Mouse (Mus musculus) embryonic facial prominence, embryonic 14.5 days (tissue): ENCODE measurements around the gene Stam2. TPM values are rescaled to one million over a fixed set of nuclear protein-coding genes. Genes with fewer than 3 reads are reported as not detected.

ENCODE experiments used
- ATAC-seq: fragments of 200-750 bp; cut with Nextera tagmentation; 2 replicates; pipeline ENCODE4 v1.8.0; 2017; ENCODE audit warnings: low read depth, moderate number of reproducible peaks, moderate TSS enrichment
- DNase-seq: peaks from one replicate; pipeline ENCODE4 v3.0.0-alpha.2; 2015; ENCODE audit warnings: low spot score
- H3K27ac ChIP-seq: fragments of 300-500 bp; sonication (generic); replicated peaks from 2 replicates; pipeline ENCODE4 v1.5.1; 2014; ENCODE audit warnings: low read depth, mild to moderate bottlenecking, low read length, moderate library complexity
- H3K27me3 ChIP-seq: fragments of 300-500 bp; sonication (generic); replicated peaks from 2 replicates; pipeline ENCODE4 v1.6.1; 2014; ENCODE audit warnings: low read length; ENCODE audit not compliant: control insufficient read depth, insufficient read depth
- H3K36me3 ChIP-seq: fragments of 300-500 bp; sonication (generic); 2 replicates; pipeline ENCODE4 v1.6.1; 2014; ENCODE audit warnings: low read length, mixed read lengths; ENCODE audit not compliant: control insufficient read depth, insufficient read depth
- H3K4me1 ChIP-seq: fragments of 300-500 bp; sonication (generic); 2 replicates; pipeline ENCODE4 v1.6.1; 2014; ENCODE audit warnings: antibody characterized with exemption, low read length; ENCODE audit not compliant: control insufficient read depth, insufficient read depth
- H3K4me2 ChIP-seq: fragments of 300-500 bp; sonication (generic); 2 replicates; pipeline ENCODE4 v1.6.1; 2014; ENCODE audit warnings: low read depth, mild to moderate bottlenecking, low read length, moderate library complexity, mixed read lengths
- H3K4me3 ChIP-seq: fragments of 300-500 bp; sonication (generic); 2 replicates; pipeline ENCODE4 v1.5.1; 2014; ENCODE audit warnings: low read depth, mild to moderate bottlenecking, low read length
- H3K9ac ChIP-seq: fragments of 300-500 bp; sonication (generic); 2 replicates; pipeline ENCODE4 v1.6.1; 2014; ENCODE audit warnings: low read depth, mild to moderate bottlenecking, low read length, moderate library complexity, mixed read lengths
- H3K9me3 ChIP-seq: fragments of 300-500 bp; sonication (generic); 2 replicates; pipeline ENCODE4 v1.6.1; 2016; ENCODE audit warnings: low read length; ENCODE audit not compliant: control insufficient read depth
- WGBS: fragments of 180-500 bp; shearing (Covaris S2); extraction: QIAGEN DNeasy Blood & Tissue Kit; methylation state at CpG from one replicate; pipeline ENCODE4 v1.1.7; 2014; 5-methylcytosine and 5-hydroxymethylcytosine counted together
- polyA plus RNA-seq: library from polyadenylated mRNA; unstranded; fragments of >200 nt; fragmentation: Nextera tagmentation; extraction: Ambion mirVana; gene quantifications from 2 replicates; pipeline ENCODE4 v1.2.1, GENCODE M21; 2014

The Stam2 gene
- polyA plus RNA-seq, 1 experiment from 2014 or later, result 37.7 TPM

DNA sequence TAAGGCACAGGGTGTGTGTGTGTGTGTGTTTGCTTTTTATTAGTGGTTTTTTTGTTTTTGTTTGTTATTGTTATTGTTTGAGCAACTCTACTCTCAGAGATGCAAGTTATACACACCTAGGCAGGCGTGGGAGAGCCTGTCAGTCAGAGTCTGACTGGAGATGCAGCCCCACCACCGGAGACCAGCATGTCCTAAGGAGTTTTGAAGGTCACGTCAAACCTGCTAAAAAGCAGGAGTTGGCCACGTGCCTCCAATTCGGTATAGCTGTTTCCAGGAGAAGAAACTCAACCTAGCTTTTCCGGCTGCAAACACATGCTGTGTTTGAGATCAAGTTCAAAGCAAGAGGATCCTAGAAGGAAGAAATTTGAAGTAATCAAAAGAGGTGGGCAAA, 65.2 kb downstream of the Stam2 start:
- H3K4me2 ChIP-seq, result peak overlapping the region; percentile 96
- peaks cover 19% of the 10 kb centered on the region for H3K27me3 ChIP-seq
- H3K36me3 ChIP-seq, result no peaks in the 10 kb centered on the region
- no peaks in the 10 kb centered on the region for H3K9me3 ChIP-seq
- H3K4me3 ChIP-seq, result peak overlapping the region; percentile 68
- WGBS, result 5% methylated on average over 6 of the region's 6 CpGs
- DNase-seq (peak; percentile 23), ATAC-seq (no peak)
- H3K9ac ChIP-seq, result peak overlapping the region; percentile 72
- H3K27ac ChIP-seq, result no peak overlapping the region
- peaks cover 13% of the 10 kb centered on the region for H3K4me1 ChIP-seq

DNA sequence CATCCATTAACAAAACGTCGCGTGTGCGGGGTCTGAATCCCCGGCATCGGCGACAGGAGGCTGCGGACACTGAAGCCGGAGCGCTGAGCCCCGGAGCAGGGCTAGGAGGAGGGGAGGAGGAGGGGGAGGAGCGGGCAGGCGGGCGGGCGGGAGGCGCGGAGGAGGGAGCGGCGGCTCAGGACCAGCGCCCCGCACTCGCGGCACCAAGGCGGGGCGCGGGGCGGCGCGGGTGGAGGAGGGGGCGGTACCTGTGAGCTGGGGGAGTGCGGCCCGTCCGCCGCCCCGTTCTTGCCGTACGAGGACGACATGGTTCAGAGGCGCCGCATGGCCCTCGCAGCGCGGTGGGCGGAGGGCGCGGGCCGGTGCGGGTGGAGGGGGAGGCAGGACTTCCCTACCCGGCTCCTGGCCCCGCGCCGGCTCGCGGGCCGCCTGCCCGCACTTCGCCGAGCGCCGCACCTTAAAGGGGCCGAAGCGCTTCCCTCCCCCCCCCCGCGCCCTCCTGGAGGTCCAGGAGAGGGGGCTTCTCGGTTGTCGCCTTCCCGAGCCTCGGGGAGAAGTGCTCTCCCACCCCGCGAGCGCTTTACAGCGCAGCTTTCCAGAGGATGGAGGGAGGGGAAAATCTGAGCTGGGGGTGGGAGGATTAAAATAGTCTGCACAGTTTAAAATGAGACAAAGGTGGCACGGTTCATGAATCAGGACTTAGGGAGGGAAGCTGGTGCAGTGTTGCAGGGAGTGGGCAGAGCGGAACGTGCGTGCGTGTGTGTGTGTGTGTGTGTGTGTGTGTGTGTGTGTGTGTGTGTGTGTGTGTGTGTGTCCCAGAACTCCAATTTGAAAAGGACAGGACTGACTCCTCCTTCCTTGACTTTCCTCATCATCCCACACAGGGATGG, 65.8 kb downstream of the Stam2 start, which contains the start of gene Cacnb4:
Cacnb4 (minus strand) TSS at position 809 of the 890 bp plus-strand sequence.
- Histone ChIP-seq H3K9me3 (no peaks in the 10 kb centered on the region), H3K9ac (peak within 1 kb of the TSS; percentile 72), H3K4me2 (peak within 1 kb of the TSS; percentile 96), H3K27me3 (peaks cover 19% of the 10 kb centered on the region), H3K4me3 (peak within 1 kb of the TSS; percentile 68), H3K36me3 (no peaks in the 10 kb centered on the region), H3K27ac (no peak within 1 kb of the TSS), H3K4me1 (peaks cover 13% of the 10 kb centered on the region)
- peak; percentile 68 for DNase-seq
- under 1% methylated on average over 17 of the region's 77 CpGs for WGBS
- ATAC-seq, result peak; percentile 82

DNA sequence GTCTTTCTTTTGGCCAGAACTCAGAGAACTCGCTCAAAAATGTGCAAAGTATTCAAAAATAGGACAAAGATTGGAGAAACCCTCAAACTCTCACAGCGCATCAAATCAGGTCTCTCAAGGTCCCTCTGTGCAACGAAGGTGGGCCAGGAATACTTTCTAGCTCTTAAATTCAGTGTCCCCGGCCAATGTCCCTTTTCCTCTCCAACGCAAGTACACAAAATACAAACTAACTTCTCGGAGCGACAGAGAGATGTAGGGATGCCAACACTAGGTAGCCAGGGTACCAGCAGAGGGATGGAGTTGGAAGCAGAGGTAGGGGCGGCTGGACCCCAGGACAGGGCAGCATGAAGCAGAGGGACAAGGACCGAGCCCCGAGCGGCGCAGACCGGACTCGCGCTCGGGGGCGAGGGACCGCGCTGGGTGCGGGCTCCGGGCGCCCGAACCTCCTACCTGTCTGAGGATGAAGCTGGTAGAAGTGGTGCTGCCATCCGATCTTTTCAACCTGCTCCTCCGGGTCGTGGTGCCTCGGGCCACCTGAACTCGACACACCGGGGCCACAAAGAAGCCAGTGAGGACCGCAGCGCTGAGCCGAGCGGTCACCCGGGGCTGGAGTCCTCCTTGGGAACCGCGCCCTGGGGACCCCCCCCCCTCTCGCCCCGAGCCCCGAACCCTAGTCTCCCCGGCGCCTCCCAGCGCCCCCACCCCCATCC, 66.6 kb downstream of the Stam2 start:
- Histone ChIP-seq H3K36me3 (no peaks in the 10 kb centered on the region), H3K27ac (no peak overlapping the region), H3K4me3 (peak overlapping the region; percentile 68), H3K27me3 (peaks cover 19% of the 10 kb centered on the region), H3K9me3 (no peaks in the 10 kb centered on the region), H3K4me1 (peaks cover 13% of the 10 kb centered on the region), H3K4me2 (peak overlapping the region; percentile 96), H3K9ac (peak overlapping the region; percentile 72)
- DNase-seq (no peak), ATAC-seq (peak; percentile 35; the same call in 1 of the 2 replicates)
- WGBS, result under 1% methylated on average over 26 of the region's 42 CpGs

DNA sequence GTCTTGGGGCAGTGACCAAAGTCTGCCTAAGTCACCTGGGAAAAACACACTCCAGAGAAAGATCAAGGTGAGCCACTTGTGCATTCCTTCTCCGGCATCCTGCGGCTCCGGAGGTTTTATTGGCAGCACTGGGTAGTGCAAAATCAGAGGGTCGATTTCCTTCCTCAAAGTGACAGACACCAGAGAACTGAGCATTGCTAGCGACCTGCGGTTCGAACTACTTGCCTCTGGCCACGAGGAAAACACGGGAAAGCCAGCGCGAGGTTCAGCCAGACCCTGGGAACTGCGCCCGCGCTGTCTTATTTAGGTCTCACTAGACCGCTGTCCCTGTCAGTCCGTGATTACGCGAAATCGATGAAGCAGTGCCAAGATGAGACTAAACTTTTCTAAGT, 67.2 kb downstream of the Stam2 start:
- H3K9me3 ChIP-seq, result no peaks in the 10 kb centered on the region
- no peak overlapping the region for H3K27ac ChIP-seq
- peak; percentile 36 for DNase-seq
- H3K36me3 ChIP-seq, result no peaks in the 10 kb centered on the region
- H3K4me2 ChIP-seq, result peak overlapping the region; percentile 96
- ATAC-seq, result no peak
- H3K4me3 ChIP-seq, result peak overlapping the region; percentile 68
- H3K27me3 ChIP-seq, result peaks cover 19% of the 10 kb centered on the region
- H3K4me1 ChIP-seq, result peaks cover 13% of the 10 kb centered on the region
- under 1% methylated on average over 19 of the region's 19 CpGs for WGBS
- no peak overlapping the region for H3K9ac ChIP-seq

DNA sequence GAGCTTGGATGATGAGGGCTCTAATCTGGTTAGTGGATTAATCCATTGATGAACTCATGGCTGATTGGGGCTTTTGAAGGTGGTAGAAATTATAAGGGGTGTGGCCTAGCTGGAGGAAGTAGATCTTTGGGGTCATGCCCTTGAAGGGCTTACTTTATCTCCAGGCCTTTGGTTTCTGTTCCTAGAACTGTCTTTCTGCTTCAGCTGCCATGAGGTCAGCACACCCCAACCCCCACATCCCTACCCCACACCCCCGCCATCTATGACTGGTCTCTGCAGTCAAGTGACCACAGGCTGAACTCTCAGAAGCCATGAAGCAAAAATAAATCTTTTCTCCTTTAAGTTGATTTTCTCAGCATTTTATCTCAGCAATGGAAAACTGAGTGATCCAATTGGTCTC, 68.9 kb downstream of the Stam2 start:
- ATAC-seq (no peak), DNase-seq (no peak)
- Histone ChIP-seq H3K4me3 (no peak overlapping the region), H3K27ac (no peak overlapping the region), H3K27me3 (peaks cover 19% of the 10 kb centered on the region), H3K4me1 (peaks cover 13% of the 10 kb centered on the region), H3K4me2 (no peak overlapping the region), H3K36me3 (no peaks in the 10 kb centered on the region), H3K9ac (no peak overlapping the region), H3K9me3 (no peaks in the 10 kb centered on the region)
- WGBS, result 83% methylated on average over 1 of the region's 1 CpGs

DNA sequence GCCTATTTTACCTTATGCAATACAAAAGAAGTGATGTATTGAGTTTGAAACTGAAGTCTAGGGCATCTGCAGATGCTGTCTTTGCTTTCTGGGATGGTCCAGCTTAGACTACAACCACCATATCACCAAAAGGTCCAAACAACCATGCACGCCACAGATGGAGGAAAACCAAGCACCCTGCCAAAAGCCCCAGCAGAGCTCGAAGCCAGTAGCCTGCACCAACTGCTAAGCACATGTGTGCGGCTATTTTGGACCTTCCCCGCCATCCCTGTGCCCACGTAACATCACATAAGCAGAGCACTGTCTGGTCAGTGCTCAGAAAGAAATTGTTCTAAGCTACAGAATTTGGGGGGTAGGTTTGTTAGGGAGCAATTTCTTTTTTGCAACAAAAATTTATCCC, 71.3 kb downstream of the Stam2 start:
- Histone ChIP-seq H3K4me3 (no peak overlapping the region), H3K27ac (no peak overlapping the region), H3K4me2 (no peak overlapping the region), H3K4me1 (peaks cover 8% of the 10 kb centered on the region), H3K9ac (no peak overlapping the region), H3K27me3 (peaks cover 17% of the 10 kb centered on the region), H3K36me3 (no peaks in the 10 kb centered on the region), H3K9me3 (no peaks in the 10 kb centered on the region)
- 88% methylated on average over 5 of the region's 5 CpGs for WGBS
- ATAC-seq, result no peak
- DNase-seq, result no peak

DNA sequence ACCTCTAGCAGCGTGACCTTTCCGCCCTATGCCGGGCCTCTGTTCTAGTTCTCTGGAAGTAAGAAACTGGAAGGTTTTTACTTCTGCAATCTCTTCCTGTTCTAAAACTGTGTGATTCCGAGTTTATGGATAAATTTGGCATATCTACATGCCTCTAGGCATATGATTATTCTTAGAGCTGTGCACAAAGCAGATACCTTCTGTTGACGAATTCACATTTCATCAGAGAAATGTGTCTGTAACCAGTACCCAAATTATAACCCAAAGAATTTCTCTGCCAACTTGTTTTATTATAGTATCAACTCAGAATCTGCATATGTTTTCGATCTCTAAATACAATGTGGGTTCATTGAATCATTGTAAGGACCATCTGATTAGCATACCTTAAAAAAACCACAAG, 73.6 kb downstream of the Stam2 start:
- no peaks in the 10 kb centered on the region; the same call in 1 of the 2 replicates for H3K27me3 ChIP-seq

DNA sequence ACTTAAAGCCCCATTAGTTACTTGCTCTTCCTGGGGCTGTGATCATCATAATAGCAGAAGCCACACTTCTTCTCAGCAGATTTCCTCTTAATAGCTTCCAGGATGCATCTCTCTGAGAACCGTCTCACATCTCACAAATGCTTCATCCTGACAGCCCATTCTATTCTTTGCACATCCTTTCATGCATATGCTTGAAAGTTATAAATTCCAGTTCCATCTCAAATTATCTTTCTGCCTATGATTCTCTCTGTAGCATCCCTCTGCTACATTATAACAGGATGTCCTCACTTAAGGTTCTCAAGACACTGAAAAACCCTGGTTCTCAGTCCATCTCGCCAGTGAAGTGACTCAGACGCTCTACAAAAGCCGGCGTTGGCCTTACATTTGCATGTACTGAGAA, 85.4 kb downstream of the Stam2 start:
- Histone ChIP-seq H3K4me3 (no peak overlapping the region), H3K4me2 (no peak overlapping the region), H3K4me1 (no peaks in the 10 kb centered on the region; the same call in 1 of the 2 replicates), H3K9ac (no peak overlapping the region), H3K27me3 (no peaks in the 10 kb centered on the region), H3K27ac (no peak overlapping the region), H3K9me3 (no peaks in the 10 kb centered on the region), H3K36me3 (no peaks in the 10 kb centered on the region)
- 83% methylated on average over 5 of the region's 5 CpGs for WGBS
- ATAC-seq (no peak), DNase-seq (no peak)

More for the DNA sequence above, 73.6 kb downstream of the Stam2 start:
- Histone ChIP-seq H3K4me3 (no peak overlapping the region), H3K36me3 (no peaks in the 10 kb centered on the region), H3K9ac (no peak overlapping the region), H3K9me3 (no peaks in the 10 kb centered on the region), H3K4me1 (no peaks in the 10 kb centered on the region), H3K27ac (no peak overlapping the region), H3K4me2 (no peak overlapping the region)
- DNase-seq, result no peak
- ATAC-seq, result no peak
- WGBS, result 84% methylated on average over 6 of the region's 6 CpGs
